ENCODE assay signal across 16 mouse cellular contexts in genomic region chr9:66895995-66896394, GRCm38 (mm10). TPM values are rescaled to one million over a fixed set of nuclear protein-coding genes. Genes with fewer than 3 reads are reported as not detected.
DNase-seq lines count a peak whose midpoint lies in the region; ATAC-seq and TF ChIP-seq lines count a peak whose summit lies in the region.
"Had no signal": no experiment of that assay in that cellular context is flagged by ENCODE, and none has a peak within 500 bp of the region (broad histone marks: within the 10 kb centered on the region; RNA-seq: fewer than 3 reads in every experiment).

No protein-coding gene starts in this region.

- H3K4me3 ChIP-seq in lung, embryonic 14.5 days (ENCODE audit: low read depth, low read length), result no peak overlapping the region
- H3K4me3 ChIP-seq: embryonic facial prominence, embryonic 12.5 days; limb, embryonic 13.5 days; myocyte had no signal

- H3K9ac ChIP-seq in lung, embryonic 14.5 days, result no peak overlapping the region
- H3K9ac ChIP-seq: embryonic facial prominence, embryonic 12.5 days; limb, embryonic 13.5 days had no signal

- H3K27me3 ChIP-seq in lung, embryonic 14.5 days (ENCODE audit: insufficient read depth, low read length), result no peaks in the 10 kb centered on the region
- H3K27me3 ChIP-seq: embryonic facial prominence, embryonic 12.5 days; limb, embryonic 13.5 days had no signal

- no peaks in the 10 kb centered on the region for H3K36me3 ChIP-seq in lung, embryonic 14.5 days (ENCODE audit: insufficient read depth)
- H3K36me3 ChIP-seq: embryonic facial prominence, embryonic 12.5 days; limb, embryonic 13.5 days had no signal

- peak; percentile 31 for DNase-seq in lung, embryonic 14.5 days
- no peak for DNase-seq in lung, postnatal 4 days
- peak; percentile 31 for DNase-seq in T-cell, adult 2 months (ENCODE audit: low spot score)
- DNase-seq in induced T-regulatory cell, adult 2 months (ENCODE audit: low read depth), result peak; percentile 82
- no peak for DNase-seq in kidney, postnatal 14 days
- no peak for DNase-seq in cerebellum, postnatal 36 days
- DNase-seq: cerebellum, adult 8-10 months; gastrocnemius, postnatal 14 days; kidney, postnatal 36 days; right cerebral cortex, postnatal 25 days had no signal

- no peak overlapping the region for H3K4me2 ChIP-seq in lung, embryonic 14.5 days
- H3K4me2 ChIP-seq: embryonic facial prominence, embryonic 12.5 days; limb, embryonic 13.5 days had no signal

- peak overlapping the region; percentile 2; the same call in 1 of the 2 replicates for H3K27ac ChIP-seq in lung, embryonic 14.5 days (ENCODE audit: low read depth)
- H3K27ac ChIP-seq: embryonic facial prominence, embryonic 12.5 days; limb, embryonic 13.5 days had no signal

- no peaks in the 10 kb centered on the region for H3K9me3 ChIP-seq in lung, embryonic 14.5 days (ENCODE audit: low read depth, low read length)
- H3K9me3 ChIP-seq: embryonic facial prominence, embryonic 12.5 days; limb, embryonic 13.5 days had no signal

- no peak for ATAC-seq in lung, embryonic 14.5 days (ENCODE audit: insufficient read depth)
- peak; percentile 81 for ATAC-seq in megakaryocyte-erythroid progenitor cell, adult 5-6 weeks (replicated peaks; ENCODE audit: low FRiP score, low TSS enrichment, poor library complexity, severe bottlenecking)
- ATAC-seq: forebrain, embryonic 14.5 days; inflammation-experienced regulatory T-cells, adult 6 months had no signal

- 47% methylated on average over 5 of the region's 5 CpGs for WGBS in lung, embryonic 14.5 days

- TF ChIP-seq CTCF in lung, embryonic 14.5 days (IDR thresholded peaks at IDR 0.05; ENCODE audit: low read depth), result no peak

- H3K4me1 ChIP-seq in lung, embryonic 14.5 days (ENCODE audit: insufficient read depth), result no peaks in the 10 kb centered on the region

RNA-seq across cellular contexts. Expression of gene Rab8b, which starts 23.5 kb away (rescaled TPM):
- polyA plus RNA-seq in lung, embryonic 14.5 days (2014; fragmentation: Nextera tagmentation; extraction: Ambion mirVana), result 29.9 and 35.0 TPM in 2 replicates
- 45.9 and 52.1 TPM in 2 replicates for total RNA-seq in megakaryocyte-erythroid progenitor cell, adult 5-6 weeks (2014; fragmentation: Nextera tagmentation)
- 81.6 and 90.4 TPM in 2 replicates for total RNA-seq in megakaryocyte-erythroid progenitor cell, adult 5-6 weeks (2017)

RNA-seq across cellular contexts. Expression of gene Rps27l, which starts 49.9 kb away (rescaled TPM):
- 656 and 719 TPM in 2 replicates for polyA plus RNA-seq in lung, embryonic 14.5 days (2014; fragmentation: Nextera tagmentation; extraction: Ambion mirVana)
- total RNA-seq in megakaryocyte-erythroid progenitor cell, adult 5-6 weeks (2014; fragmentation: Nextera tagmentation), result 858 and 1,123 TPM in 2 replicates
- total RNA-seq in megakaryocyte-erythroid progenitor cell, adult 5-6 weeks (2017), result 286 and 317 TPM in 2 replicates

Comparison
In these comparisons a context has a peak if more than half of its experiments do, and no peak if none do; other contexts are left out.
1. DNase-seq: peak in lung, embryonic 14.5 days (single experiment), T-cell, adult 2 months (single experiment) and induced T-regulatory cell, adult 2 months (single experiment); none in lung, postnatal 4 days (0 of 2), kidney, postnatal 14 days (single experiment) and cerebellum, postnatal 36 days (0 of 2).